Mouse (Mus musculus) bone marrow, adult 2 months (tissue): ENCODE results near the gene Rbpj.

Source experiments
- CTCF ChIP-seq: fragments of 200-500 bp; IDR thresholded peaks from 2 replicates; pipeline ENCODE4 v1.5.1; 2011; ENCODE audit warnings: low read length, control low read depth; ENCODE audit not compliant: control insufficient read depth, insufficient read depth
- POLR2A ChIP-seq: fragments of 200-500 bp; IDR thresholded peaks from 2 replicates; pipeline ENCODE4 v1.6.1; 2011; ENCODE audit warnings: low read depth, mild to moderate bottlenecking, control low read depth, low read length, borderline replicate concordance; ENCODE audit not compliant: control insufficient read depth

- TF ChIP-seq CTCF, result no peak
- TF ChIP-seq POLR2A, result no peak
Observed at GRCm38 (mm10) chr5:53535096-53535495, 69.1 kb downstream of the Rbpj start.
